Mouse (Mus musculus) thymus, postnatal 4 days (tissue): ENCODE measurements around the gene Ssr2.
"Not testable (repeated sequence)": the region's sequence is repeated elsewhere in the genome, so short reads cannot be mapped to it uniquely, and the experiment has no call there.

Experiments
- DNase-seq: peaks from one replicate; pipeline ENCODE4 v3.0.0; 2021

Ssr2 gene

GRCm38 (mm10) chr3:88567892-88568291, 7.8 kb upstream of the Ssr2 start:
- DNase-seq, result no peak

- no peak for DNase-seq
These were observed 7.1 kb upstream of the Ssr2 start for GRCm38 (mm10) chr3:88568615-88569014.

GRCm38 (mm10) chr3:88569093-88569492, 6.6 kb upstream of the Ssr2 start:
- DNase-seq, result no peak

- DNase-seq, result no peak
These were observed 6.0 kb upstream of the Ssr2 start for GRCm38 (mm10) chr3:88569694-88570093.

GRCm38 (mm10) chr3:88570341-88570740, 5.3 kb upstream of the Ssr2 start:
- no peak for DNase-seq

GRCm38 (mm10) chr3:88571856-88572255, 3.8 kb upstream of the Ssr2 start:
- DNase-seq, result no peak

- DNase-seq, result no peak
These were observed 2.8 kb upstream of the Ssr2 start for GRCm38 (mm10) chr3:88572835-88573234.

GRCm38 (mm10) chr3:88573810-88574209, 1.9 kb upstream of the Ssr2 start:
- DNase-seq, result no peak

- not testable (repeated sequence) for DNase-seq
These were observed 2.2 kb downstream of the Ssr2 start for GRCm38 (mm10) chr3:88577846-88578245.

- no peak for DNase-seq
These were observed 3.1 kb downstream of the Ssr2 start for GRCm38 (mm10) chr3:88578498-88579424.

GRCm38 (mm10) chr3:88579454-88580117, 3.9 kb downstream of the Ssr2 start:
- DNase-seq, result peak; percentile 73

GRCm38 (mm10) chr3:88585769-88586168, 10.1 kb downstream of the Ssr2 start:
- DNase-seq, result no peak

GRCm38 (mm10) chr3:88586640-88587039, 11.0 kb downstream of the Ssr2 start:
- no peak for DNase-seq

- DNase-seq, result no peak
These were observed 14.6 kb downstream of the Ssr2 start for GRCm38 (mm10) chr3:88590246-88590645.

- no peak for DNase-seq
These were observed 15.4 kb downstream of the Ssr2 start for GRCm38 (mm10) chr3:88591044-88591443.

GRCm38 (mm10) chr3:88591950-88592731, 16.5 kb downstream of the Ssr2 start:
- peak; percentile 53 for DNase-seq

- peak; percentile 55 for DNase-seq
These were observed 17.4 kb downstream of the Ssr2 start for GRCm38 (mm10) chr3:88592942-88593576.

- DNase-seq, result no peak
These were observed 18.4 kb downstream of the Ssr2 start for GRCm38 (mm10) chr3:88593893-88594580.

- not testable (repeated sequence) for DNase-seq
These were observed 20.9 kb downstream of the Ssr2 start for GRCm38 (mm10) chr3:88596547-88596946.

GRCm38 (mm10) chr3:88602466-88602865, 26.8 kb downstream of the Ssr2 start:
- no peak for DNase-seq

GRCm38 (mm10) chr3:88603714-88604161, 28.1 kb downstream of the Ssr2 start:
- peak; percentile 88 for DNase-seq

GRCm38 (mm10) chr3:88604863-88605262, 29.2 kb downstream of the Ssr2 start:
- no peak for DNase-seq
